Mouse (Mus musculus) embryo, embryonic 11.5 days (tissue): ENCODE data around the gene Cacnb3.
A peak's percentile ranks its signal among the peaks of the same experiment; 100 is the strongest.

Experiments used
- DNase-seq: peaks from one replicate; pipeline ENCODE4 v3.0.0-alpha.2; 2012; ENCODE audit warnings: low read depth, low spot score

The Cacnb3 gene

GRCm38 (mm10) chr15:98635291-98635841 is 4.7 kb downstream of the Cacnb3 start:
- no peak for DNase-seq

- no peak for DNase-seq
Measured at GRCm38 (mm10) chr15:98636517-98636916, 5.9 kb downstream of the Cacnb3 start.

DNA sequence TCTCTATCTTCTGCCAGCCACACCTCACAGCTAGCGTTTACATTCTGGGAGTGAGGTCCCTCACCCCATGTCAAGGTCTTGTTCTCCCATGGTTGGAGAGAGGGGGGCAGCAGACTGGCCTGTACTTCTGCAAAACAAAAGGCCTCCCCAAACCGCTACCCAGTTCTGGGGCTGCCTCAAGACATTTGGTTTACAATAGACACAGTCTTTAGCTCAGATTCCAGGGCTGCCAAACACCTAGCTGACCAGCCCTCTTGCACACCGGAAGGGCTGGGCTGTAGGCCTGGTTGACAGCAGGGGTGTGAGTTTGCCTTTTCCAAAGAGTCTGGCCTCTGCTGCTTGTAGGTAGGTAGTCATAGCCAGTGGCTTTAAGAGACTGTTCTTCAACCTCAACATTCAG is 6.5 kb downstream of the Cacnb3 start:
- no peak for DNase-seq

GRCm38 (mm10) chr15:98640157-98640556 is 9.5 kb downstream of the Cacnb3 start:
- no peak for DNase-seq

- no peak for DNase-seq
Measured at GRCm38 (mm10) chr15:98644406-98644805, 13.8 kb downstream of the Cacnb3 start.

DNA sequence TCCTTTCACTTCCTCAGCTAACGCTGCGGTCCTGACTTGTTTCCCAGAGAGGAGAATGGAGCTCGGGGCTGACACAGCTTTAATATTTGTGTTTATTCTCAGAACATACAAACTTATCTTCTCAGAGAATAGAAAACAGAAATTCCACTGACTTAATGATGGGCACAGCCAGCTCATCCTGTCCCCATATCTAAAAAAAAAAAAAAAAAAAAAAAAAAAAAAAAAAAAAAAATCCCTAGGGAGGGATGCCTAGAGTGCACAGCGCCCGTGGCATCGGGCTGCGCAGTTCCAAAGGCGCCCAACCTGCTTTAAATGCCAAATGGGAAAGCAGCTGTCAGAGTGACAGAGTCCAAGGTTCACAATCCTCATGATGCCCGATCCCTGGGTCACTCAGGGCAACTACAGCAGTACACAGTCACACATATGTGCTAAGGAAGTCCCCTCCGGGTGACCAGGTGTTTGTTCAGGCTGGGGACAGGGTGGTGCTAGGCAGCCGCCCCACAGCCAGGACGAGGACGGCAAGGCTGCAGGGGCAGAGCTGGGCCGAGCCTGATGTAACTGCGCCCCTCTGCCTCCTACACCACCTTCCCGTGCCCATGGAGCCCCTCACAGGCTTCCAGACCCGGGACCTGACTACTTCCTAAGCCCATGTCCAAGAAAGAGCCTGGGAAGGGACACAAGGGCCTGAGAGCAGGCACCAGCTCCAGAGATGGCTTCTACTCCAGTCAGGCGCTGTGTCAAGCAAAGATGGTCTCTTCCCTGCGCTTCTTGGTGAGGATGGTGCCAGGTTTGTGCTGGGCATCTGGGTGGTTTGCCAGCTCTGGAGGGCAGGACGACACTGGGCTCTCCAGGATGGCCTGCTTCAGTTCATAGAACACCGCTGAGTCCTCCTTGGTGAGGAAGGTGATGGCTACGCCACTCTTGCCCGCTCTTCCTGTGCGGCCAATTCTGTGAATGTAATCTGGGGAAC is 14.7 kb downstream of the Cacnb3 start:
- no peak for DNase-seq

- DNase-seq = no peak
Measured at GRCm38 (mm10) chr15:98646737-98647136, 16.1 kb downstream of the Cacnb3 start.

DNA sequence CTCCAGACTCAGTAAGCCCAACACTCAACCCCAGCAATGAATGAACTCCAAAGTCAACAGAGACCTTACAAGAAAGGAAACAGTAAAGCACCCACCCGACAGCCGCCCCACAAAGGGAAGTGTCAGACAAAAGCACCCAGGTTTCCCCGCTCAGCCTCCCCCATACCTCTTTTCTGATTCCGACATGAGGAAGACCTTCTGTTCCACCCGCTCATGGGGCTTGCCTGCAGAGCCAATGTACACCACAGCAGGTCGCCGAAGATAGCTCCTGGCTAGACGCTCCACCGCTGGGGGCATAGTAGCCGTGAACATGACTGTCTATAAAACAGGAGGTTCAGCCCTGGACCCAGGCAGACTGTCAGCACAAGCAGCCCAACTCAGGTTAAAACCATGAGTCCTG is 16.7 kb downstream of the Cacnb3 start:
- no peak for DNase-seq

DNA sequence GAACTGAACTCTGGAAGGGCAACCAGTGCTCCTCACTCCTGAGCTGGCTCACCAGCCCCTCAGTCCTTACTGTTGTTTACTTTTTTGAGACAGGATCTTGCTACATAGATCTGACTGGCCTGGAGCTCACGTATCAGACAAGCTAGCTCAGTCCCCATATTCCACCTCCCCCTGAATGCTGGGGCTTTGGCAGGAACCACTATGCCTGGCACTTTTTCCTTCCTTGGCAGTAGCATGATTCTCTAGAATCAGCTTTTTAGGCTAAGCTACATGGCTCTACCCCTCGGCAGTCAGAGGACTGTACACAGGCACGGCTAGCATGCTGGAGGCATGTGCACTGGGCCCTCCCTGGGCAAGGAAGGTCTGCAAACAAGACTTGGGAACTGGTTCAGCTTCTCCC is 17.4 kb downstream of the Cacnb3 start:
- no peak for DNase-seq

GRCm38 (mm10) chr15:98651431-98651830 is 20.8 kb downstream of the Cacnb3 start:
- DNase-seq = no peak

DNA sequence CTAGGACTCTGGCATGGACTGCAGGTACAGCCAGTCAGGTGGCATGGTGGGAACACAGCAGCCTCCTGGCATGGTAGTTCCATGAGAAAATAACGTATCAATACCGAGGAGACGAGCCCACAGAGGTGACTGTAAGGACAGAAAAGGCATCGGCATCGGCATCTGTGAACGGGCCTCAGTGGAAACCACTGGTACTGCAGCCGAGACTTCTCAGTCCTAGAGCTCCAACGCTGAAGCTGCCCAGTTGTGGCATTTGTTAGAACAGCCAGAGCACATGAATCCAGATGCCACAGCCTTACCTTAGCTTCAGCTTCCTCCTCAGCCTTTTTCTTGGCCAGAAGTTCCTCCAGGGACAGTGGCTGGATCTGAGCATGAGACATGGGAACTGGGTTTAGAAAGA is 21.5 kb downstream of the Cacnb3 start:
- no peak for DNase-seq

- DNase-seq = no peak
Measured at GRCm38 (mm10) chr15:98656982-98657751, 26.5 kb downstream of the Cacnb3 start.

DNA sequence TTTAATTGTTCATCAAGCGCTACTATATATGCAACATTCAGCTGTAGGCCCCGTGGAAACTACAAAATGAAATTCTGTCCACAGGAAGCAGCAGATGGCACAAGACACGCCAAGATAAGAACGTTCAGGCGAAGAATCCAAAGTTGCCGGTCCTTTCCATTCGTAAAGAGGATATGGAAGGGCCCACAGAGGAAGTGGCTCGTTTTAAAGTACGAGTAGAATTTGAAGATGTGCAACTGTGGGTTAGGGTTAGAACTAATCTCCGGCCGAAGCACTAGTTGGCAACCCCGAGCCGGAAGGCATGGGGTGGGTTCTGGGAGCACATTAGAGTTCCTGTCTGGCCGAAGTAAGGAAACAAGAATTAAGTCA is 31.5 kb downstream of the Cacnb3 start:
- DNase-seq = no peak

- peak; percentile 91 for DNase-seq
Measured at GRCm38 (mm10) chr15:98662567-98663545, 32.2 kb downstream of the Cacnb3 start, which contains the start of gene Ddx23. TSS of gene Ddx23 (minus strand) at chr15:98662894.

DNA sequence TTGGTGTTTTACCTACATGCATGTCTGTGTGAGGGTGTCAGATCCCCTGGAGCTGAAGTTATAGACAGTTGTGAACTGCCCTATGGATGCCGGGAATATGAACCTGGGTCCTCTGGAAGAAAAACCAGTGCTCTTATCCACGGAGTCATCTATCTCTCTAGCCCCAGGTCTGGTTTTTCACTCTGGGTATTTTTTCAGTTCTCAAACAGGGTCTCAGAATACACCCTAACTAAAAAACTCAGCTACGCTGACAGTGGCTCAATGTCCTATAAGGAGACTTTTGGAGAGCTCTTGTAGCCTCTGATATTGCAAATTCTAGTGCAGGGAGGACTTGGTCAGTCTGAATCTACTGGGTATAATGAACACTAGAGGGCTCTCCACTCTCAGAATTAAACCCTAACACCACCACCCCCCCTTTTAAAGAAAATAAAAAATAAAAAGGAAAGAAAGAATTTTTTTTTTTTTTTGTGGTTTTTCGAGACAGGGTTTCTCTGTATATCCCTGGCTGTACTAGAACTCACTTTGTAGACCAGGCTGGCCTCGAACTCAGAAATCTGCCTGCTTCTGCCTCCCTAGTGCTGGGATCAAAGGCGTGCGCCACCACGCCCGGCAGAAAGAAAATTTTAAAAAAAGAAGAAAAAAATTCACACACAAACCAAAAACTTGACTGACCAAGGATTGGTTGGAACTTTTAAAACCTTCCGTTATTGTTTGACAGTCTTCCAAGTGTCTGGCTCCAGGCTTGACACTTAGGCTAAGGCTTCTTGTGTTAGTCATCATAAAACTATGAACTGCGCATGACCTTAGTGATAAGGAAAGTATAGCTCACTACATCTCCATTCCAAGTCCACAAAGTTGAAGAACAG is 33.6 kb downstream of the Cacnb3 start:
- no peak for DNase-seq

- DNase-seq = no peak
Measured at GRCm38 (mm10) chr15:98672592-98672991, 42.0 kb downstream of the Cacnb3 start.

- DNase-seq = no peak
Measured at GRCm38 (mm10) chr15:98673732-98674131, 43.1 kb downstream of the Cacnb3 start.

- no peak for DNase-seq
Measured at GRCm38 (mm10) chr15:98674284-98674993, 43.8 kb downstream of the Cacnb3 start.

DNA sequence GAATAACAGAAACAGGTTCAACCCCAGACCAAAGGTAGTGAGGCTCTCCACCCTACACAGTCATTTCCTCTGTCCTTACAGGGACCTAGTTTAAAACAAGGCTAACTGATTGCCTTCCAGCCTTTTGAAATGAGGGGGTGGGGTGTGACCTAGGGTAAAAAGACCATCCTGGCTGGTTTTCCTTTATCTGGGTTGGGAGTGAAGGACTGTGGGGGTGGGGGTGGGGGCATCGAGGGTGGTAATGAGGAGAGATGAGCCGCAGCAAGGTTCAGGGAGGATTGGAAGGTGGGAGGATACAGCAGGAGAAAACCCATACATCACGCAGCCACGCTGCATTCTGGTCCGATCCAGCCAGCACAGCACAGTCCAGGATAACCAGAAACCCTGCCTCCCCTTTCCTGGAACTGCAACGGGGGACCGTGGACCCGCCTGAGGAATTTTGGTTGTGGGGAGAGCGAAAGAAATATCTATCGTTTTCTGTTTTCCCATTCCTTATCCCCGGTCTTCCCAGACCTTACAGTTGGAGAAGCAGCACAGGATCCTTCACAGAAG is 44.4 kb downstream of the Cacnb3 start:
- DNase-seq = no peak
